Mouse (Mus musculus) heart, embryonic 15.5 days (tissue): Measurements from ENCODE around the gene Chl1. TPM values are rescaled to one million over a fixed set of nuclear protein-coding genes. Genes with fewer than 3 reads are reported as not detected.

Experiments
- ATAC-seq: fragments of 200-750 bp; cut with Nextera tagmentation; replicated peaks from 2 replicates; pipeline ENCODE4 v1.8.0; 2017; ENCODE audit warnings: low read depth, moderate TSS enrichment; ENCODE audit not compliant: insufficient number of reproducible peaks, insufficient read depth, low FRiP score
- H3K27ac ChIP-seq: fragments of 300-500 bp; sonication (generic); 2 replicates; pipeline ENCODE4 v1.5.1; 2015; ENCODE audit warnings: mild to moderate bottlenecking, inconsistent platforms
- H3K27me3 ChIP-seq: fragments of 300-500 bp; sonication (generic); 2 replicates; pipeline ENCODE4 v1.6.1; 2015; ENCODE audit warnings: inconsistent platforms
- H3K36me3 ChIP-seq: fragments of 300-500 bp; sonication (generic); 2 replicates; pipeline ENCODE4 v1.6.1; 2015; ENCODE audit warnings: mild to moderate bottlenecking, inconsistent platforms
- H3K4me1 ChIP-seq: fragments of 300-500 bp; sonication (generic); replicated peaks from 2 replicates; pipeline ENCODE4 v1.6.1; 2015; ENCODE audit warnings: inconsistent platforms
- H3K4me2 ChIP-seq: fragments of 300-500 bp; sonication (generic); 2 replicates; pipeline ENCODE4 v1.6.1; 2015; ENCODE audit warnings: inconsistent platforms, mild to moderate bottlenecking, moderate library complexity
- H3K4me3 ChIP-seq: fragments of 300-500 bp; sonication (generic); 2 replicates; pipeline ENCODE4 v1.5.1; 2015; ENCODE audit warnings: mild to moderate bottlenecking, inconsistent platforms
- H3K9ac ChIP-seq: fragments of 300-500 bp; sonication (generic); 2 replicates; pipeline ENCODE4 v1.6.1; 2015; ENCODE audit warnings: mild to moderate bottlenecking, inconsistent platforms
- H3K9me3 ChIP-seq: fragments of 300-500 bp; sonication (generic); replicated peaks from 2 replicates; pipeline ENCODE4 v1.6.1; 2016; ENCODE audit warnings: inconsistent platforms
- WGBS: fragments of 180-500 bp; shearing (Covaris S2); methylation state at CpG from one replicate; pipeline ENCODE4 v1.1.7; 2015; ENCODE audit warnings: mixed read lengths; 5-methylcytosine and 5-hydroxymethylcytosine counted together
- polyA plus RNA-seq: library from polyadenylated mRNA; unstranded; fragments of >200 nt; fragmentation: Nextera tagmentation; extraction: Ambion mirVana; gene quantifications from 2 replicates; pipeline ENCODE4 v1.2.1, GENCODE M21; 2015

Gene Chl1
- polyA plus RNA-seq, 1 experiment from 2014 or later = 0.21 TPM

DNA sequence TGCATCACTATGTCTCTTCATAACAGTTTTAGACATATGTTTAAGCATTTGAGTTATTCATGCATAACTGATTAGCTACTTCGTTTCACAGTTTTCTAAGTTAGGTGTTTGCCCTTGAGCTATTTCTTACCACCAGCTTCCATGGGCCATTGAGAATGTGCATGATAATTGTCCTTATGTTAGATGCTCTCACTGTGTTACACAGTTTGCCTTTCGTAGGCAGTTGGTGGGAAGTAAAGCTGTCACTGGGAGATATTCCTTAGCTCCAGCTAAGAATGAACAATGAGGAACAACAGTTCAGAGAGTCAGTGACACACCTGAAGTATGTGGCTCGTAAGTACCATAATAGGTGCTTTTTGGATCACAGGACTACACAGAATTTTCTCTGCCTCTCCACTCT is 35.9 kb downstream of the Chl1 start:
- no peak overlapping the region for H3K27ac ChIP-seq
- H3K4me3 ChIP-seq = no peak overlapping the region
- ATAC-seq = no peak
- no peak overlapping the region for H3K4me2 ChIP-seq
- H3K27me3 ChIP-seq = no peaks in the 10 kb centered on the region
- H3K9me3 ChIP-seq = no peaks in the 10 kb centered on the region
- H3K4me1 ChIP-seq = no peaks in the 10 kb centered on the region
- no peaks in the 10 kb centered on the region for H3K36me3 ChIP-seq
- H3K9ac ChIP-seq = no peak overlapping the region
- 73% methylated on average over 3 of the region's 3 CpGs for WGBS

DNA sequence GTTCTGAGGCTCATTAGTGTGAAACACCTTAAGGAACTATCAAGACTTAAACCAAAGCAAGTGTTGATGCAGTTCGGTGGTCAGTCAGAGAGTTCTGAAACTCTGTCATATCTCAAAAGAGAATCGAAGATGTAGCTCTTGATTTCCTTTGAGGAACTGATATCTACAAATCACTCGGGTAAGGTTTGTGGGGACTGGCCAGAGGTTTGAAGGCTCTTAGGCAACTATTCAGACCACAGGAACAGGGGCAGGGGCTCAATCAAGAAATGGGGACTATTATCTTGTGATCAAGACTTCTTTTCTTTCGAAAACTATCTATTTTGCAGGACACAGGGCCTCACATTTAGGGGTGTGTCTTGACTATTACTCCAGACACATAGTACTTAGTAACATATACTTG is 39.5 kb downstream of the Chl1 start:
- Histone ChIP-seq H3K36me3 (no peaks in the 10 kb centered on the region), H3K9ac (no peak overlapping the region), H3K27ac (no peak overlapping the region), H3K4me3 (no peak overlapping the region), H3K4me2 (no peak overlapping the region), H3K4me1 (no peaks in the 10 kb centered on the region), H3K27me3 (no peaks in the 10 kb centered on the region), H3K9me3 (no peaks in the 10 kb centered on the region)
- ATAC-seq = no peak
- WGBS = 71% methylated on average over 4 of the region's 4 CpGs

DNA sequence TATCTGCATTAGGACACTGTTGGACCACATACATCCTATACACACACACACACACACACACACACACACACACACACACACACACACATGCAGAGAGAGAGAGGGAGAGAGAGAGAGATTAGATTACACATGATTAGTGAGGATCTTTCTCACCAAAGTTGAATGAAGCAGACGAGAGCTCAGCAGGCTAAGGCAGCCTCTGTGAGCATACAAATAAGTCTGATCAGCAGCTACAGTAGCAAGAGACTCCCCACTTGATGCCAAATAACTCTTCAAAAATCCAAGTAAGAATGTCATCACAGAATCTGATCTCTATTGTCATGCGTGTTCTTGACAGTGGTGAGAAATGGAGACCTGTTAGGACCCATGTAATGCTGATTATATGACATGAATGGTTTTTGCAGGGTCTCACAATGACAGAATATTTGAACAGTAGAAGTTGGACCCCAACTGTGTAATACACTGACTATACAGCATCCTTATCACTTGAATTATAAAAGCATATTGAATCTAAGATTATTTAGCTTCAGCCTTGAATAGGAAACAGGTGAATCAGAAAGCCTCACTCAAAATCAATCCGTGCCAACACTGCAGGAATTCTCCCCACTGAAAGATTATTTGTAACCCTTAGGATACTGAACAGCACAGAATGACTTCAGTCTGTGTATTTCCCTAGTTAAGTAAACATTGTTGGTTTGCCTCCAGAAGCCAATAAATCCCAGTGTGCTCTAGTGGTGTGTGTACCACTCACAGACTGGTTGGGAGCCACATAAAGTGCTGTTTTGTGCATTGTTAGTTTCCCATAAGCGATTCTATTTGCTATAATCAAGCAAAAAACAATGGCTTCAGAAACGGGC is 47.9 kb downstream of the Chl1 start:
- no peak for ATAC-seq
- no peak overlapping the region for H3K9ac ChIP-seq
- H3K36me3 ChIP-seq = no peaks in the 10 kb centered on the region
- no peak overlapping the region for H3K4me3 ChIP-seq
- no peaks in the 10 kb centered on the region for H3K9me3 ChIP-seq
- H3K4me1 ChIP-seq = peaks cover 3% of the 10 kb centered on the region; the same call in 1 of the 2 replicates
- H3K27me3 ChIP-seq = no peaks in the 10 kb centered on the region
- 56% methylated on average over 5 of the region's 5 CpGs for WGBS
- H3K27ac ChIP-seq = no peak overlapping the region
- H3K4me2 ChIP-seq = no peak overlapping the region

DNA sequence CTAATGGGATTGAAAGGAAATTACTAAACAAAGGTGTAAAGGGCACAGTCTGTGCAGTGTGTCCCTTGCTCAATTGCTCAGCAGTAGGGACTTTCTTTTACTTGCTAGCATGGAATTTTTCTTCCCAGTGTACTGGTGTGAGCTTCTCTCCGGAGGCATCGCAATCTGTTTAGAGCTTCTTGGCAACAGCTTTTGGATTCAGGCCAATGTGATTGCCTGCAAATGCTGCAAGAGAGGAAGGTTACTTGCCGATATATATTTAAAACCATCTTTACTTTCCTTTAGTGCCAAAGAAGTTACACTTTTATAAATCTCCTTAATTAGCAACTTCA is 48.5 kb downstream of the Chl1 start:
- Histone ChIP-seq H3K9me3 (no peaks in the 10 kb centered on the region), H3K27me3 (no peaks in the 10 kb centered on the region), H3K4me2 (no peak overlapping the region), H3K4me3 (no peak overlapping the region), H3K36me3 (no peaks in the 10 kb centered on the region), H3K9ac (no peak overlapping the region), H3K4me1 (peaks cover 3% of the 10 kb centered on the region; the same call in 1 of the 2 replicates), H3K27ac (no peak overlapping the region)
- WGBS = 24% methylated on average over 3 of the region's 3 CpGs
- ATAC-seq = no peak

DNA sequence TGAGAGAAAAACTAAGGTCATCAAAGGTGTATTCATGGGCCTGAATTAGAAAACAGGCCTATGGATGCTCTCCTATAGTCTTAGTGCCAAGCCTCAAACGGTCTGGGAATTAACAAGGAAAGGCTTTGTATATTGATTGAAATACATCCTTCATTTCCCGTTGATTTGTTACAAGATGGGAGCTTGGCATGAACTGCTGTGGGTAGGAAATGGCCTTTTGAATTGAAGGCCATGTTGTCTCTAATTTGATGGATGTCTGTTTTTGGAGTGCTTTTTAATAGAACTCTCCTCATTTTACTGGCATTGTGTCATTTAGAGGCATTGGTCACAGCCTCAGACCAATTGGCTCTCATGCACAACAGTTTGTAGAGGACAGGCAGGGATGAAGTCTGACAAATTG is 49.0 kb downstream of the Chl1 start:
- ATAC-seq = no peak
- Histone ChIP-seq H3K4me2 (no peak overlapping the region), H3K9me3 (no peaks in the 10 kb centered on the region), H3K27me3 (no peaks in the 10 kb centered on the region), H3K4me3 (no peak overlapping the region), H3K9ac (no peak overlapping the region), H3K4me1 (peaks cover 3% of the 10 kb centered on the region; the same call in 1 of the 2 replicates), H3K36me3 (no peaks in the 10 kb centered on the region), H3K27ac (no peak overlapping the region)
- 72% methylated on average over 2 of the region's 2 CpGs for WGBS

DNA sequence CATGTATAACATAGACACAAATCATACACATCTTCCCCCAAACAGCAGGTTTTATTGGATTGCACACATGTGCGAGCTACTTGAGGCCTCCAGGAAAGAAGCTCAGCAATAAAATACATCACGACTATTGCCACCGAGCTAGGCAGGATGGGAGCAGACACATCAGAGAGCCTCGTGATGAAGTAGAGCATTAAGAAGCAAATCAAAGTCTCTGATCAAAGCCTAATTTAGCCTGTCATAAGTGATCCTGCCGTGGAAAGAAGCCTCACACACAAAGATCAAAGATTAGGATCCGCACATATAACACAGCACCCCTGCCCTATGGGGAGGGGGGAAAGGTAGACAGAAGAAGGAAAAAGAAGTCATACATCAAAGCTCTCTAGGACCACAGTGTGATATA is 54.4 kb downstream of the Chl1 start:
- Histone ChIP-seq H3K4me1 (no peaks in the 10 kb centered on the region), H3K27ac (no peak overlapping the region), H3K4me2 (no peak overlapping the region), H3K36me3 (no peaks in the 10 kb centered on the region), H3K9me3 (no peaks in the 10 kb centered on the region), H3K9ac (no peak overlapping the region), H3K4me3 (no peak overlapping the region), H3K27me3 (no peaks in the 10 kb centered on the region)
- 68% methylated on average over 6 of the region's 6 CpGs for WGBS
- ATAC-seq = no peak

DNA sequence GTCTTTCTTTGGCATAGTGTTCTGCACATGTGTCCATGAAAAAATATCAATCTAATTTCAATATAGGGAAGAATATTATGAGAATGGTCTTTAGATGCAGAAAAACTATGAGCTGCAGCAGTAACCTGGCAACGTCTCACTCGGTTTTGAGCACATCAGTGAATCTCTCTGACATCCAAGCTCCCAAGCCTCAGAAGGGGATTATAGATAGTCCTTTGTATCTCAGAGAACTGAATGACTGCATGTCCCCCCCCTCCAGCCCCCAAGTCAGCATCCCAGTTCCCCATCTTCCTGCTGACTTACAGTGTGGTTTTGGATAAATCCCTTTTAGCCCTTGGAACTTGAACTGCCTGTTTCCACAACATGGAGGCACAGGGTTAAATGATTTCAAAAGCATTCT is 56.9 kb downstream of the Chl1 start:
- H3K4me1 ChIP-seq = no peaks in the 10 kb centered on the region
- H3K4me2 ChIP-seq = no peak overlapping the region
- H3K9ac ChIP-seq = no peak overlapping the region
- no peaks in the 10 kb centered on the region for H3K36me3 ChIP-seq
- no peak overlapping the region for H3K4me3 ChIP-seq
- no peak overlapping the region for H3K27ac ChIP-seq
- H3K27me3 ChIP-seq = no peaks in the 10 kb centered on the region
- no peaks in the 10 kb centered on the region for H3K9me3 ChIP-seq
- 60% methylated on average over 2 of the region's 2 CpGs for WGBS
- ATAC-seq = no peak

DNA sequence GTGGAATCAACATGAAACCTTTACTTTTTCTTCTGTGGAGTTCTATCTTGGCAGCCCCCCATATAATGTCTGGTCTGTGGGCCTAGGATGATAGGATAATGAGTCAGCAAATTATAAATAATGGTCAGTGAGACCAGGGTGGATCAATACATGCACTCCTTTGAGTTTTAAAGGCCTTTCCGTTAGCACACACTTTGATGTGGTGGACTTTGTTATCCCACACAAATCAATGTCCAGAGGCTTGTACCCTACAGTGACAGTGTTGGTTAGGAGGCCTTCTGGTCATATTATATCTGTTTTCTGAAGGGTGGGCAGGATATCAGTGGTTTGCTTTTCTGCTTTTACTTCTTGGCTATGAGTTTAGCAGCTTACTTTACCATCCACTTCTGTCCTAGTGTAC is 62.3 kb downstream of the Chl1 start:
- H3K27ac ChIP-seq = no peak overlapping the region
- H3K9me3 ChIP-seq = no peaks in the 10 kb centered on the region
- ATAC-seq = no peak
- H3K36me3 ChIP-seq = no peaks in the 10 kb centered on the region
- no peaks in the 10 kb centered on the region for H3K27me3 ChIP-seq
- WGBS = 72% methylated on average over 1 of the region's 1 CpGs
- H3K4me1 ChIP-seq = no peaks in the 10 kb centered on the region
- H3K9ac ChIP-seq = no peak overlapping the region
- no peak overlapping the region for H3K4me3 ChIP-seq
- H3K4me2 ChIP-seq = no peak overlapping the region

DNA sequence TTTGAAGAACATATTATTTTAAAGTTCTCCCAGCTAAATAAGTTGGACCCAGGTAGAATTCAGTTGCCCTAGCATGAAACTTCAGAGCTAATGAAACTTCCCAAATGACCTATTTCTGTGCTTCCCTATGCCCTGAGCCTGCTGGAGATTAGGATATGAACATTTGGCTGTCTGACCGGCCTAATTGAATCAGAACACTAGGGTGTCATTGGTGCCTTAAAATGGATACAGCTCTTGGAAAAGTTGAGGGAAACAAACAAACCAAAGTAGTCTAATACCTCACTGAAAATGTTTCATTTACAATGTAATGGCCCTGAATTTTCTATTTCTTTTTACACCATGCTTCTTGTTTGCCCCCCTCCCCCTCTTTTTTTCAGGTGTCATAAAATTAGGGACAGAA is 73.8 kb downstream of the Chl1 start:
- 92% methylated on average over 1 of the region's 1 CpGs for WGBS
- Histone ChIP-seq H3K27ac (no peak overlapping the region), H3K4me1 (no peaks in the 10 kb centered on the region), H3K4me3 (no peak overlapping the region), H3K9ac (no peak overlapping the region), H3K27me3 (no peaks in the 10 kb centered on the region), H3K9me3 (no peaks in the 10 kb centered on the region), H3K36me3 (no peaks in the 10 kb centered on the region), H3K4me2 (no peak overlapping the region)
- no peak for ATAC-seq

DNA sequence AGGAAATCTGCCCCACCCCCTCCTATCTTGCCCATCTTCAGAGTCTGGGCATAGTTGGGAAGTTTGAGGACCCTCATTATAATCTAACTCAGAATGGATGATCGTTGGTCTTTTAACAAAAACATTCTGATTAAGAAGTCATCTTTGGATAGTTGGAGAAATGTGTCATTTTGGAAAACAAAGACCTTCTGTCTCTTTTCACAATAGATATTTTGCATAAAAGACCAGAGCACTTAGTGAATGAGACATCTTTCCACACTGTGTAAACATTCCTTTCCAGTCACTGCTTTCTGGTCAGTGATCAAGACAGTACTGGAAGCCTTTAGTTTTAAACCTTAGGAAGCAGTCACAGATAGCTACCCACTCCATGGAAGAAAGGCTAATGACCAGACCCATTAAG is 75.3 kb downstream of the Chl1 start:
- Histone ChIP-seq H3K36me3 (no peaks in the 10 kb centered on the region), H3K27ac (no peak overlapping the region), H3K9ac (no peak overlapping the region), H3K4me1 (no peaks in the 10 kb centered on the region), H3K9me3 (no peaks in the 10 kb centered on the region), H3K4me3 (no peak overlapping the region), H3K4me2 (no peak overlapping the region), H3K27me3 (no peaks in the 10 kb centered on the region)
- WGBS = 56% methylated on average over 1 of the region's 1 CpGs
- ATAC-seq = no peak

DNA sequence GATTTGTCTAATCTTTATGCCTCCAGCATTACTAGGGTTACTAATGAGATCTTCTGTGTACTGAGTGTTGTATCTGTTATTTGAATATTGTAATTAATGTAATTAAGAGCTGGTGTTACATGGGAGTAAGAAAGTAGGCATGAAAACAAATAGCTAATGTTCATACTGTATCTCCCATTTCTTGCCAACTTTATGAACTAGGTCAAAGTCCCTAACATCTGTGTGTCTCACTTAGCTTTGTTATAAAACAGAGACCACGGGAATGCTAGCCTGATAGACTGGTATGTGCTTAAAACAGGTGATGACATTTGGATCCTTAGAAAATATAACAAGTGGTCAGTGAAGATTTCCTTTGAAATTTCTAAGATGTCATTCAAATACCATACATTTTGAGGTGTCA is 75.7 kb downstream of the Chl1 start:
- no peaks in the 10 kb centered on the region for H3K4me1 ChIP-seq
- H3K4me2 ChIP-seq = no peak overlapping the region
- 28% methylated on average over 1 of the region's 1 CpGs for WGBS
- H3K36me3 ChIP-seq = no peaks in the 10 kb centered on the region
- H3K27me3 ChIP-seq = no peaks in the 10 kb centered on the region
- H3K4me3 ChIP-seq = no peak overlapping the region
- H3K9ac ChIP-seq = no peak overlapping the region
- H3K27ac ChIP-seq = no peak overlapping the region
- ATAC-seq = no peak
- H3K9me3 ChIP-seq = no peaks in the 10 kb centered on the region

DNA sequence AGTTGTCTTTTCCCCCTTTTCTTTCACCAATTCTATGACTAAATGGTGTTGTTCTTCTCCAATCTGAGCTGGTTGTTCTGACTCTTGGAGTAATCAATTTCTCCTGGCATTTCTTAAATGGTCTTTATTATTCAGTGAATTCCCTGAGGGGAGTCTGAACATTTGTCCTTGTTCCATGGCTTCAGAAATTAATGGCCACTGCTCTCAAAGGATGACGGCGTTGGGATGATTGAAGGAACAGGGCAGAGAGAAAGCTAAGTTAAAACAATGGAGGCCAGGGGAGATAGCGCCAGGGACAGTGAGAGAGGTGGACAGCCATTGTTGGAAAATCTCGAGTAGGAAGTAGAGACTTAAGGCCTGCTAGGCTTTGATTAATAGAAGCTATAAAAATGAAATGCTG is 91.7 kb downstream of the Chl1 start:
- Histone ChIP-seq H3K27me3 (no peaks in the 10 kb centered on the region), H3K9ac (no peak overlapping the region), H3K27ac (no peak overlapping the region), H3K4me1 (no peaks in the 10 kb centered on the region), H3K36me3 (no peaks in the 10 kb centered on the region), H3K9me3 (no peaks in the 10 kb centered on the region), H3K4me2 (no peak overlapping the region), H3K4me3 (no peak overlapping the region)
- ATAC-seq = no peak
- 62% methylated on average over 4 of the region's 4 CpGs for WGBS
